Mouse (Mus musculus) gonadal fat pad, adult 2 months (tissue): ENCODE measurements around the gene Cdc37l1. TPM values are rescaled to one million over a fixed set of nuclear protein-coding genes. Genes with fewer than 3 reads are reported as not detected.
"Not testable (repeated sequence)": the region's sequence is repeated elsewhere in the genome, so short reads cannot be mapped to it uniquely, and the experiment has no call there.

ENCODE experiments used
- DNase-seq: peaks from one replicate; pipeline ENCODE4 v3.0.0-alpha.2; 2012; ENCODE audit warnings: low read depth
- polyA plus RNA-seq: library from polyadenylated mRNA; depleted of rRNA; stranded (reverse); fragments of >200 nt; gene quantifications from 2 replicates; pipeline ENCODE4 v1.2.3, GENCODE M21; 2012; rRNA removed

Gene Cdc37l1
- polyA plus RNA-seq = 27.7 and 28.2 TPM in 2 replicates

GRCm38 (mm10) chr19:28990194-28990589 is at the start of gene Cdc37l1:
Gene Cdc37l1 (plus strand): TSS chr19:28990352.
- DNase-seq = peak; percentile 42

GRCm38 (mm10) chr19:28941271-28941670 is 48.9 kb upstream of the Cdc37l1 start:
- DNase-seq = no peak

DNA sequence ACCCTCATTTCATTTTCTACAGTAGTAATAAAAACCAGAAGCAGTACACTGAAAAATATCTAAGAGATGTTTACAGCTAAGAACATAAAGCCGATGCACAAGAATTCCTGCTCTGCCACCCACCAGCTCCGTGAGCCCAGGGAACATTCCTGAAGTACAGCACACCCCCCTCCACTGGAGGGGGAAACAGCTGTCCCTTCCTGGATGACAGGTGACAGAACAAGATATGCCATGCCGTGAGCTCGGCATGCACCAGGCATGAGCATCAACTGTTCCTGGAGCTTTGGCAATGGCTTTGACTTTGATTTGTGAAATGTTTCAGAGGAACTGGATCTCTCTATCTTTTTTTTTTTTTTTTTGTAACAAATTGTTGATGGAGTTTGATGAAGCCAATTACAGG is 43.4 kb upstream of the Cdc37l1 start:
- no peak for DNase-seq

- no peak for DNase-seq
Measured at GRCm38 (mm10) chr19:28947311-28947710, 42.8 kb upstream of the Cdc37l1 start.

DNA sequence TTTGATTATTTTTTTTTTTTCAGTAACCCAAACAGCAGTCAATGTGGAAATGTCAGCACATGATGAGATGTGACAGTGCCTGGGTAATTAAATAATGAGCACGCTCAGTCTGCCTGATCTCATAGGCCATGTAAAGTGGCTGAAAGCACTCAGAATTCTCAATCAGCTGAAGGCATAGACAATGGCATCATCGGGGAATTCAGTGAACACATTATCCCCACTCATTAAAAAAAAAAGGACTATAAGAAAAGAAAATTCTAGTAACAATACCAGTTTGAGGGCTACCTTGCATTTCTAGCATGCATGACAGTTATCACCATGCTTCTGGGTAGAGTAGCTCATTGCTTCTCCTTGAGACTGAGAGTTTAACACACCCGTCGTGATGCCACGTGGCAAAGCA is 38.9 kb upstream of the Cdc37l1 start:
- no peak for DNase-seq

- no peak for DNase-seq
Measured at GRCm38 (mm10) chr19:28963113-28963512, 27.0 kb upstream of the Cdc37l1 start.

DNA sequence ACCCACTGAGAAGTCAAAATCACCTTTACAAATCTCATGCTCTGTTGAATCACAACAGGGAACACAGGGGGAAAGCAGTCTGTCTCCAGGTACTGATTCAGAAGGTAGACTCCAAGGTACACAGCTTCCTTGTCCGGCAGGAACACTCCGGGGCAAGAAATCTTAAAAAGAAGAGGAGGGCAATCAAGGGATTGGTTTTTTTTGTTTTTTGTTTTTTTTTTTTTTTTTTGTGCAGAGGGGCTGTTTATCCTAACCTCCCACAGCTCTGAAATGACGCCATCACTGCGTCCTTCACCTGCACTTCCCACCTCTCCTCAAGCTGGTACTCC is 26.7 kb upstream of the Cdc37l1 start:
- peak; percentile 67 for DNase-seq

GRCm38 (mm10) chr19:28963842-28964551 is 26.2 kb upstream of the Cdc37l1 start, which contains the start of gene Plpp6:
Gene Plpp6 (plus strand): TSS chr19:28963953.
- DNase-seq = no peak

DNA sequence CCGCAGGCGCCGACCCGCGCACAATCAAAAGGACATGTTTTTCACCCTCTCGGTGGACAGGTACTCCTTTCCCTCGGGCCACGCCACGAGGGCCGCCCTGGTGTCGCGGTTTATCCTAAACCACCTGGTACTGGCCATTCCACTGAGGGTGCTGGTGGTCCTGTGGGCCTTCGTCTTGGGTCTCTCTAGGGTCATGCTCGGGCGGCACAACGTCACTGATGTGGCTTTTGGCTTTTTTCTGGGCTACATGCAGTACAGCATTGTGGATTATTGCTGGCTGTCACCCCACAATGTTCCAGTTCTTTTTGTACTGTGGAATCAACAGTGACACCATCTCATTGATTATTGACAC is 25.6 kb upstream of the Cdc37l1 start:
- DNase-seq = no peak

- no peak for DNase-seq
Measured at GRCm38 (mm10) chr19:28967652-28968051, 22.5 kb upstream of the Cdc37l1 start, which contains the start of gene 4430402I18Rik. Gene 4430402I18Rik (minus strand): TSS chr19:28967800.

DNA sequence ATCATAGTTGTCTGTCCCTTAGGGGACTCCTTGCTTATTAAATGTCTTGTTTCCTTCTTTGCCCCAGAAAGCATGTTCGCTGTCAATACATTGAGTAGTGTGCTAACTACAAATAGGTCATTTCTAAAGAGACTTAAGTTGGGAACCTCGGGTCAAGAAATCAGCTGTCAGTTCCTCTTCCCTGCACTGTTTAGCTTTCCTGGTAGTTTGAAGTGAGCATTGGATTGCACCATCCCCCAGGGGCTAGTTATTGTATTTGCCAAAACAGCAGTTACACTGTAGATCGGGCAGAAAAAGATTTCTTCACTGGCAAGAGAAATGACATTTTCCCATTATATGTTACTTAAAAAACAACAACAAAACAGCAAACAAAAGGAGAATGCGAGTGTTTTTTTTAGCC is 22.0 kb upstream of the Cdc37l1 start:
- DNase-seq = no peak

DNA sequence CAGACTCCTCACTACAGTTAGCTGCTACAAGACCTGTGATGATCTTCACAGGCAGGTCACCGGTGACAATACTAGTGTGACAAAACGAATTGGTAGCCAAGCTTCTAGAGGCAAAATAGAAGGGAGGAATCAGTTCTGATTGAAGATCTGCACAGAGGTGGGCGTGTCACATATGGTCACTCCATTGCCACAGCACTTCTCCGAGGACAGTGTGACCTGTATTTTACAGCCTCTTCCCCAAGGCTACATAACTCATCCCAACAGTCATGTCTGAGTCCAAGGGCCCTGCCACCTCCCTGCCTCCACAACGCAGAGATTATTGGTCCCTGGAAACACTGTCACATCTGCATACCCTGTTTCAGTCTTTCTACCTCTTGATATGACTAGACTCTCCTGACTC is 20.9 kb upstream of the Cdc37l1 start:
- DNase-seq = no peak

- no peak for DNase-seq
Measured at GRCm38 (mm10) chr19:28970251-28970650, 19.9 kb upstream of the Cdc37l1 start.

- DNase-seq = no peak
Measured at GRCm38 (mm10) chr19:28974862-28975611, 15.1 kb upstream of the Cdc37l1 start.

DNA sequence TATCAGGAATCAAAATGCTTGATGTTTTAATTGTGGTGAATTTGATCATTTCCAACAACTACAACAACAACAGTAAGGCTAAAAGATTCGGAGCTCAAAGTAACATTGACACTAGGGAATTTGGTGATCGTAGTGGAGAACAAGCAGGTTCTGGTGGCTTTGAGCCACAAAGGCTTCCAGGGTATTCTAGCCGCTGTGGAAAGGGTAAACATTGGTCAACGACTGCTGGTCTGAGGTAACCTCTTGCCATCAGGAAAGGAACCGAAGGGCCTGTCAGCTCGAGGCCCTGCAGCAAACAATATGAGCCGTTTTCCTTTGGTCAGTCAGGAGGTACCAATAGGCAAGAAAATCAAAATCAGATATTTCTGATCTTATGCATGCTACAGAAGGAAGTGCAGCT is 7.5 kb upstream of the Cdc37l1 start:
- DNase-seq = no peak

GRCm38 (mm10) chr19:28989515-28989914 is 637 bp upstream of the Cdc37l1 start:
- no peak for DNase-seq

DNA sequence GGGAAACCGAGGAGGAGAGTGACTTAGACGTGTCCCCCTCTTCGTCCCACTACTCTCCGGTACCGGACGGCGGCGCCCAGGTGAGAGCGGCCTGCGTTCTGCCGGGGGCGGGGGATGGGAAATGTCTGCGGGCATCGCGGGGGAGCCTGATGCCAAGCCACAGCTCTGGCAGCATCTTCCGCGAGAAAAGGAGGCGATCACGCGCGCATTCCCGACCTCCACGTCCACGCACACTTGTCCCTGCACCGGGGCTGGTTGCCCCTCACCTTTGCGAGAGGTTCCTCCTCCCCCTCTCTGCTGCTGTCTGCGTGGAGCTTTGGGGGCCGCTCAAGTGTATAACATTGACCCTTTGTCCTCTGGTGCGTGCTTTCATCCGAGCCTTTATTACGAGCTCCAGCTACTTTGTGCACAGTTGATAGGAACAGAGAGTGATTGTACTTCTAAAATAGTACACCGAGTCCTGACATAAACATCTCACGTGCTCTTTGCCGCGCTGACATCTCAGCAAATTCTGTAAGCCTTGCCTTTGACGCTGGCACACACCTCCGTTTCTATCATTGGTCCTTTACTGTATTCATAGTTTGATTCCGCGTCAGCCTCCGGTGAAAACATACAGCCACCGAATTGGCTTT is 554 bp downstream of the Cdc37l1 start:
- no peak for DNase-seq

- DNase-seq = no peak
Measured at GRCm38 (mm10) chr19:28991391-28991790, 1.2 kb downstream of the Cdc37l1 start.

GRCm38 (mm10) chr19:28994870-28995269 is 4.7 kb downstream of the Cdc37l1 start:
- DNase-seq = no peak

DNA sequence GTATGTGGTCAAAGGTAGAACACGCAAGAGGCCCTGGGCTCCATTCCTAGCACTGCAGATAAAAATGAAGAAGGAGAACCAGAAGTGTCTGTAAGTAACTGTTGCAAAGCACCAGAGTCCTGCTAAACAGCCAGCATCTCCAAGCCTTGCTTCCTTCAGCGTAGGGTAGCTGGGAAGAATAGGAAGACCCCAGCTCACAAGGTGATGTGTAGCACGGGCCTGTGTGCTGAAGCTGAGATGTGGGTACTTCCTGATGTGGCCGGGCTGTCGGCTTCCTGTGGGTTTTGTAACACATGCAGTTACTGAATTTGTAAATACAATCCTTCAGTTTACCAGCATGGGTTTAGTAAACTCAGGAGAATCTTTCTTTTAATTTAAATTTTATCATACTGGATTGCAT is 5.2 kb downstream of the Cdc37l1 start:
- DNase-seq = no peak

DNA sequence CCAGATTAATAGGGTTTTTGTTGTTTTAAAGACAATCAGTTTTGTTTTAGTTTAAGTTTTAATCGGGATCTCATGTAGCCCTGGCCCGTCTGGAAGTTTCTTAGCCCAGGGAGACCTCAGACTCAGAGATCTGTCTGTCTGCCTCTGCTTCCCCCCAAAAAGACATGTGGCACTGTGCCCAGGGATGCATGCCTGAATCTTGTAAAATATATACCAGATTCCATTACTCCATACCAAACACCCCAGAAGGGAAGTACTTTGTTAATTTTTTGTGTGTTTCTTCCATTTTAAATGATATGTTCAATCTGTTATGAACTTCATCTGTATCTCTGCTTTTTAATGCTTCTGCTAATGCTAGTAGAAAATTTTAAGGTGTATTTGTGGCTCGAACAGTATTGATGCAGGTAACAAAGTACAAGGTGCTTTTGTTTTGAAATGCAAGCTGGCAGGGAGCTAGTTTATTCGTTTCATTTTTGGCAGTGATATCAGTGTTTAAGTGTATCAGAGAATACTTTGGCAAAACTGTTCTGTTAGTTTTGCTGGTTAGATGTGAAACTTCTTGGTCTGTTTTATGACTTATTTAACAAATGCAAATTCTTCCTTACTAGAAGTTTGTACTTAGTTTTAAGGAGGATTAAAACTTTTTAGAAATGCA is 8.0 kb downstream of the Cdc37l1 start:
- no peak for DNase-seq

DNA sequence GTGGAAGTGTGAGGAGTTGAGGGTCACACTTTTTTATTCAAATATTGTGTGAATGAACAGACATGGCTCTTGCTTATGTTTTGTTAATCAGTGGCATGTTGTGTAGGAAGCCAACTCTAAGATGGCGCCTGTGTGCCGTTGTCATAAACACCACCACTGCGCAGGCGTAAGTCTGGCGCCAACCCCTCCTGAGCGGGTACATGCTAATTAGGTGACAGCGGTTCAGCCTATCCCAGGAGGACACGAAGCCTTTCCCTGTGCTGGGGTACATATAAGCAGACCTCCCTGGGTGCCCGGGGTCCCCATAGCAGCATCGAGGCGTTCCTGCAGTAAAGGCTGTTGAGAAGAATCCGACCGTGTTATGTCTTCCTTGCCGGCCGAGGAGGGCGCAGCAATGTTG is 10.2 kb downstream of the Cdc37l1 start:
- DNase-seq = not testable (repeated sequence)
